12 mouse cellular contexts compared by ENCODE assay signal in the genomic region with DNA sequence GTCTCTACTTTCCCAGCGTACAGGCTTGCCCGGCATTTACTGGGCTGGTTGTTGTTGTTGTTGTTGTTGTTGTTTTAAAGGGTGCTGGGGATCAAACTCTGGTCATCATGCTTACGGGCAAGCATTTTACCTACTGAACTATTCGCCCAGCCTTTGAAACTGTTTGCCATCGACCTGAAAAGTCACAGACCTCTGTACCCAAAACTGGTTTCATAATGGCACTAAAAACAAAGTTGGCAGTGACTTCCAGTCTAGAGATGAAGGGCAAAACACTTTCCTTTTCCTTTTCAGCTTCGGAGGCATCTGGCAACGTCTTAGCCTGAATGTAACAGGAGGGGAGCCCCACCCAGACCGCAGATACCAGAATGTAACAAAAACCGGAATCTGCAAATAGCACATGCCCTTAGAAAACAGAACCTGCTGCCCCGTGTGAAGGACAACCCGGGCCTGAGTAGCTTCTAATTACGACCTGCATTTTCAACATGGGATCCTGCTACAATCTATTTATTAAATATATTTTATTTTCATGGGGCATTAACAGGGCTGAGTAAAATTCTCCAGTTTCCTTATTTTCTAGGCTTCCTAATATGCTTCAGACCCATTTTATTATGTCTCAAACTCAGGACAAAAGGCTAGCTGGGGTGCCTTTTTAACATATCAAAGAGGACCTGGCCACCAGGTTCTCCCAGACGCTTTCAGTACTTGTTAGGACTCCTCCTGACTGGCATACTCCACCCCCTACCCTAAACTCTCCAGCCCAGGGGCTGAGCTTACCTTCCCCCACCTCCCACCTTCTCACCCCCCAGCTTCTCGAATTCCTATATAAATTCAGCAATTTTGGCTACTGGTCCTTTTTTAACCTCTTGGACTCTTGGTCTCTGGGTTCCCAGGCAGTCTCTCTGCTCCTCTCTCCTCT. TPM values are rescaled to one million over a fixed set of nuclear protein-coding genes. Genes with fewer than 3 reads are reported as not detected.
DNase-seq lines count a peak whose midpoint lies in the region; ATAC-seq lines count a peak whose summit lies in the region.
"Had no signal": no experiment of that assay in that cellular context is flagged by ENCODE, and none has a peak within 500 bp of the region (broad histone marks: within the 10 kb centered on the region; RNA-seq: fewer than 3 reads in every experiment).

No protein-coding gene starts in this region.

- 35% methylated on average over 14 of the region's 14 CpGs for WGBS in embryonic facial prominence, embryonic 14.5 days
- WGBS in embryonic facial prominence, embryonic 10.5 days, result 37% methylated on average over 14 of the region's 14 CpGs
- 27% methylated on average over 14 of the region's 14 CpGs for WGBS in liver, embryonic 15.5 days (ENCODE audit: insufficient replicate concordance)

- H3K4me3 ChIP-seq in embryonic facial prominence, embryonic 14.5 days (ENCODE audit: low read depth, low read length), result no peak overlapping the region
- no peak overlapping the region for H3K4me3 ChIP-seq in embryonic facial prominence, embryonic 10.5 days
- no peak overlapping the region for H3K4me3 ChIP-seq in liver, embryonic 15.5 days (replicated peaks)
- H3K4me3 ChIP-seq: kidney, embryonic 15.5 days; limb, embryonic 12.5 days had no signal

- ATAC-seq in embryonic facial prominence, embryonic 14.5 days (ENCODE audit: low read depth), result no peak
- no peak for ATAC-seq in liver, embryonic 15.5 days (ENCODE audit: insufficient read depth)

- peaks cover 4% of the 10 kb centered on the region; the same call in 1 of the 2 replicates for H3K4me1 ChIP-seq in embryonic facial prominence, embryonic 14.5 days (ENCODE audit: control insufficient read depth, insufficient read depth, low read length)
- peaks cover 12% of the 10 kb centered on the region for H3K4me1 ChIP-seq in embryonic facial prominence, embryonic 10.5 days
- H3K4me1 ChIP-seq in liver, embryonic 15.5 days (replicated peaks), result peaks cover 23% of the 10 kb centered on the region

- H3K36me3 ChIP-seq in embryonic facial prominence, embryonic 14.5 days (ENCODE audit: control insufficient read depth, insufficient read depth, low read length), result no peaks in the 10 kb centered on the region
- H3K36me3 ChIP-seq in embryonic facial prominence, embryonic 10.5 days (replicated peaks), result no peaks in the 10 kb centered on the region
- no peaks in the 10 kb centered on the region for H3K36me3 ChIP-seq in liver, embryonic 15.5 days (replicated peaks)
- H3K36me3 ChIP-seq in splenic B cell, adult 2 months (ENCODE audit: control insufficient read depth, insufficient read depth, low read length, poor library complexity, severe bottlenecking), result no peaks in the 10 kb centered on the region
- H3K36me3 ChIP-seq: kidney, embryonic 15.5 days; limb, embryonic 12.5 days had no signal

- H3K27me3 ChIP-seq in embryonic facial prominence, embryonic 14.5 days (replicated peaks; ENCODE audit: control insufficient read depth, insufficient read depth, low read length), result peaks cover 10% of the 10 kb centered on the region
- H3K27me3 ChIP-seq in embryonic facial prominence, embryonic 10.5 days (replicated peaks; ENCODE audit: low read depth, poor library complexity, severe bottlenecking), result peaks cover 42% of the 10 kb centered on the region
- H3K27me3 ChIP-seq in liver, embryonic 15.5 days, result no peaks in the 10 kb centered on the region
- no peaks in the 10 kb centered on the region for H3K27me3 ChIP-seq in splenic B cell, adult 2 months (ENCODE audit: control insufficient read depth, insufficient read depth, low read length, poor library complexity, severe bottlenecking)

- no peak overlapping the region for H3K27ac ChIP-seq in embryonic facial prominence, embryonic 14.5 days (replicated peaks; ENCODE audit: low read depth, low read length)
- no peak overlapping the region for H3K27ac ChIP-seq in embryonic facial prominence, embryonic 10.5 days (replicated peaks)
- 0 out of 2 replicates have a peak overlapping the region, but pooled peaks have one; percentile 29 for H3K27ac ChIP-seq in liver, embryonic 15.5 days (replicated peaks)
- H3K27ac ChIP-seq: kidney, embryonic 15.5 days; limb, embryonic 12.5 days; stomach, postnatal 0 days had no signal

- no peak overlapping the region for H3K4me2 ChIP-seq in embryonic facial prominence, embryonic 14.5 days (ENCODE audit: low read depth, low read length)
- H3K4me2 ChIP-seq in liver, embryonic 15.5 days, result 0 out of 2 replicates have a peak overlapping the region, but pooled peaks have one; percentile 9
- H3K4me2 ChIP-seq: limb, embryonic 12.5 days had no signal

- peak; percentile 27 for DNase-seq in embryonic facial prominence, embryonic 14.5 days (ENCODE audit: low spot score)
- no peak for DNase-seq in embryonic facial prominence, embryonic 10.5 days (ENCODE audit: low spot score)
- DNase-seq in R1 (ENCODE audit: low read depth, low spot score), result peak; percentile 89
- peak; percentile 15 for DNase-seq in splenic B cell, adult 2 months (ENCODE audit: low read depth, low spot score)
- no peak for DNase-seq in left cerebral cortex, adult 9 months (ENCODE audit: low spot score in 2 of 2)
- no peak for DNase-seq in right cerebral cortex, postnatal 14 days
- DNase-seq in ovary, adult 18-20 months (ENCODE audit: low spot score), result no peak

- H3K9ac ChIP-seq in embryonic facial prominence, embryonic 14.5 days (ENCODE audit: low read depth, low read length), result no peak overlapping the region
- no peak overlapping the region for H3K9ac ChIP-seq in liver, embryonic 15.5 days
- H3K9ac ChIP-seq: kidney, embryonic 15.5 days; limb, embryonic 12.5 days had no signal

- H3K9me3 ChIP-seq in embryonic facial prominence, embryonic 14.5 days (ENCODE audit: control insufficient read depth, low read length), result no peaks in the 10 kb centered on the region
- H3K9me3 ChIP-seq in embryonic facial prominence, embryonic 10.5 days, result 0 out of 2 replicates have a peak, but pooled peaks cover 2% of the 10 kb centered on the region
- H3K9me3 ChIP-seq in liver, embryonic 15.5 days (replicated peaks), result no peaks in the 10 kb centered on the region
- H3K9me3 ChIP-seq: kidney, embryonic 15.5 days; limb, embryonic 12.5 days had no signal

RNA-seq across cellular contexts. Expression of a gene that starts 3.9 kb away (rescaled TPM):
- 95.2 and 95.6 TPM in 2 replicates for polyA plus RNA-seq in embryonic facial prominence, embryonic 14.5 days (2014; fragmentation: Nextera tagmentation; extraction: Ambion mirVana)
- polyA plus RNA-seq in embryonic facial prominence, embryonic 10.5 days (2016; fragmentation: Nextera tagmentation; extraction: Ambion mirVana), result 65.6 and 68.3 TPM in 2 replicates
- 170 and 172 TPM in 2 replicates for polyA plus RNA-seq in liver, embryonic 15.5 days (2015; fragmentation: Nextera tagmentation; extraction: Ambion mirVana)

RNA-seq across cellular contexts. Expression of a gene that starts 50.5 kb away (rescaled TPM):
- 7.7 and 7.9 TPM in 2 replicates for polyA plus RNA-seq in embryonic facial prominence, embryonic 14.5 days (2014; fragmentation: Nextera tagmentation; extraction: Ambion mirVana)
- polyA plus RNA-seq in embryonic facial prominence, embryonic 10.5 days (2016; fragmentation: Nextera tagmentation; extraction: Ambion mirVana), result 1.4 and 1.5 TPM in 2 replicates
- polyA plus RNA-seq in liver, embryonic 15.5 days (2015; fragmentation: Nextera tagmentation; extraction: Ambion mirVana), result 1.4 and 1.6 TPM in 2 replicates

RNA-seq across cellular contexts. Expression of a gene that starts 51.7 kb away (rescaled TPM):
- polyA plus RNA-seq in embryonic facial prominence, embryonic 14.5 days (2014; fragmentation: Nextera tagmentation; extraction: Ambion mirVana), result not detected in 2 replicates
- polyA plus RNA-seq in embryonic facial prominence, embryonic 10.5 days (2016; fragmentation: Nextera tagmentation; extraction: Ambion mirVana), result not detected in 2 replicates
- 0.03 TPM in 1 of 2 replicates, not detected in the other for polyA plus RNA-seq in liver, embryonic 15.5 days (2015; fragmentation: Nextera tagmentation; extraction: Ambion mirVana)
- polyA plus RNA-seq: gonadal fat pad, adult 2 months; kidney, embryonic 15.5 days; limb, embryonic 12.5 days; stomach, postnatal 0 days had no signal

Comparison
In these comparisons a context has a peak if more than half of its experiments do, and no peak if none do; other contexts are left out.
1. DNase-seq: peak in embryonic facial prominence, embryonic 14.5 days (single experiment), R1 (single experiment) and splenic B cell, adult 2 months (single experiment); none in embryonic facial prominence, embryonic 10.5 days (single experiment), left cerebral cortex, adult 9 months (0 of 2), right cerebral cortex, postnatal 14 days (single experiment) and ovary, adult 18-20 months (single experiment).